Mouse (Mus musculus) cerebellum, adult 9-10 months (tissue): ENCODE measurements around the gene Dazap1.

ENCODE experiments used
- DNase-seq: peaks from one replicate; pipeline ENCODE4 v3.0.0; 2022

The Dazap1 gene

DNA sequence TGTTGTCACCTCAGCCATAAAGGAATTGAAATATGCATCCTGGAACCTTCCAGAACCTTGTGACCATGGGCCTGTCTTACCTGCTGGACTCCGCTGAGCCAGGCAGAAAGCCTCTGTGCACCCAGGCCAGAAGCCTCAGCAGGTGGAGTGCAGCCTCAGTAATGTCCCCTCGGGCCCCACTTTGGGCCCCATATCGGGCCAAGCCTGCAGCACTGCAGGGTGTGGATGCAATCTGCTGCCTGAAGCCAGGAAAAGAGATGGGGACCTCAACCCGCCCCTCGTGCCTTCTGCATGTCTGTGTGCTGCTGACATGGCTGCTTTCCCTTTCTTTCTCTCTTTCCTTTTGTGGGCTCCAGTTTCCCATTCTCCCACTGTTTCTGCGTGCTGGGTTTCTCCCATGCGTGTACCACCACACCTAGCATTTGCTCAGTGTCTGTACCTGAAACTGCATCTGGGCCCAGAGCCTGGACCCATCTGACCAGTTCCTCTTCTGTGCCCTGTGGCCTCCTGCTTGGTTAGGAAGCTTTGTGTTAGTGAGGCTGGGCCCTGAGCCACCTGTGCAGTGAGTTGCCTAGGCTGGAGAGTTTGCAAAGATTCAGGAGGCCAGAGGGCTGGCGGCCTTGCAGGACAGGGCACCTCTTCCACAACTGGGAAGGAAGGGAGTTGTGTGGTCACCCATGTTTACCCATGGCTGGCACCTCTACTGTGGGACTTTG lies 10.7 kb downstream of the Dazap1 start:
- no peak for DNase-seq

DNA sequence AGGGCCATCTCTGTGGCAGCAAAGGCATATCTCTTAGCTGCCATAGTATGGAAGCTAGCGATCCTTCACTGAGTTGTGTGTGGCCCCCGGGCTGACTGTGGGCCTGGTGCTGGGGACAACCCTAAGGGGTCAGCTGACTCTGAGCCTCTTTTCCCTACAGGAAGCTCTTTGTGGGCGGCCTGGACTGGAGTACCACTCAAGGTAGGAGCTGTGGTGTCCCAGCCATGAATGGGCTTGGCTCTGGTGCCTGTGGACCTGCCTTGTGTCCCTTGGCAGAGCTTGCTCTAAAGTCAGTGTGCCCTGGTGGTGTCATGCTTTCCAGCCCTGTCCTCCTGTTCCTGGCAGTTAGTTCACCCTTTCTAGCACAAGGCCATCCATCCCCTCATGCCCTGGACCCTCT lies 12.6 kb downstream of the Dazap1 start:
- no peak for DNase-seq

DNA sequence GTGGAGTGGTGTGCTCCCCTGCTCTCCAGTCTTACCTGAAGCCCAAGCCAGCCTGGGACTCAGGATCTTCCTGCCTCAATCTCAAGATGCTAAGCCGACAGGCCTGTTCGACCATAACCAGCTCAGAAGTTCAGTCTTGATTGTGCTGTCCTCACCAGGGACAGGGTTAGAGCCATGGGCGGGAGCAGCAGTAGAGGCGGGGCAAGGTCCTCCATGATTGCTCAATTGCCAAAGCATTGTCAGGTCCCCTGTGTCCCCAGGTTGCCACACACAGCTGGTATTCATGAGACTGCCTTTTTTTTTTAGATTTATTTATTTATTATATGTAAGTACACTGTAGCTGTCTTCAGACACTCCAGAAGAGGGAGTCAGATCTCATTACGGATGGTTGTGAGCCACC lies 15.0 kb downstream of the Dazap1 start:
- no peak for DNase-seq

DNA sequence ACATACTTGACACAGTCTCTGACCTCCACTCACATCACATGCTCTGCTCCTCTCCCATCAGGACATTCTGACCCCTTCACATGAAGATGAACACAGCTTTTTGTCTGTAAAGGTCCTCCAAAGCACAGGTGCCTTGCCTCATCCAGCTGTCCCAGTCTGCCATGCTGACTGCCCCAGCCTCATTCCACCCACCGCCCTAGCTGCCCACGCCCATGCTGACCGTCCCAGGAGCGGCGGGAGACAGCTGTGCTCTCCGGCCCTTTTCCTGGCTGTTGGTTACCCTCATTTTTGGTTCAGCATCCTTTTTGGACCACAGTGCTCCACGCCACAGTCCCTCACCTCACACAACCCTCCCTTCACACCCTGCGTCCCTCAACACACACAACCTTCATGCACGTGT lies 17.1 kb downstream of the Dazap1 start:
- no peak for DNase-seq

DNA sequence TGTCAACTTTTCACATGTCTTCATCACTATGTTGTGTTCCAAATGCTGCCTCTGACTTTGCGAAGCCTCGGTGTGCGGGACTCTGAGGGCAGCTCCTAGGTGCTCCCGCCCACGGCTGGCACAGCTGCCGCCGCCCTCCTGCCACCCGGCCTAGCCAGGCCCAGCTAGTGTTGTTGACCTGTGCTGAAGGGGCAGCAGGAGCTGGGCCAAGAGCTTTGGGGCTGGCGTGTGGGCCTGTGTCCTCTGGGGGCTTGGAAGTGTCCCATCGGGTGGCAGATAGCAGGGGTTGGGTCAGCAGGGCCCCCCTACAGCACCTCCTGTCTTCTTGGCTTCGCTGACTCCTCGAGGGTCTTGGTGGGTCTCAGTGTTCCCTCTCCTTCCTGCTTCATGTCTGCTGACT lies 18.0 kb downstream of the Dazap1 start:
- DNase-seq: no peak

DNA sequence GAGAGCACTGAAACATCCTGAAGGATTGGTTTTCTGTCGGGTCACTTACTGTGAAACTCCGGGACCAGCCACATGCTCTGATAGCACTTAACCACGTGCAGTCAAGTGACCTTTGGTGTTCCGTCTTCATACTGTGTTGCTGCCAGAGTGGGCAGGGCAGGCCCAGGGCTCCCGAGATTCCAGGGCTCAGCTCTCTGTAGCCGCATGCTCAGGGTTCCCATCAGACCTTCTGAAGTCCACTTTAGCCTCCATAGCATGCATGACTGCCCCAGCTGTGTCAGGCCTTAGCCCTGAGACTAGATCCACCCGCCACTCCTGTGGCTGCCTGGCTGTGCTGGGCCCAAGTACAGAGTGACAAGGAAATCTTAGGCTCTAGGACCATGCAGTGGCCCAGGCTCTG lies 20.0 kb downstream of the Dazap1 start:
- DNase-seq: no peak

DNA sequence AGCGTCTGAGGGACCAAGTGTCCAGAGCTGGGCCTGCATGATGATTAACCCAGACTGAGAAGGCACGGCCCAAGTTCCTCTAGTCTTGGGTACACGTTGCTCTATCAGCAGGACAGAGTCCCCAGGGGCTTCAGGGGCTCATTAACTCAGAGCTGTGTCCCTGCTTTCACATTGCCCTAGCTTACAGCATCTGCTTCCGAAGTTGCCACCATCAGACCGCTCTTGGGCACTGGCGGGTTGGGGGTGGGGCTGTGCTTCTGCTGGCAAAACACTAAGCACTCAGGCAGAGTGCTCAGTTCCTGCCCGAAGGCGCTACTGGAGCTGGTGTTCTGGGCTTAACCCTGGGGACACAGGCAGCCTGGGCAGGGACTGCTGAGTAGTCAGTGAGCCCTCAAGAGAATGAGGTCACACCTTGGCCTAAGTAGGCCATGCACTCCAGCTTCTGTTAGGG lies 20.7 kb downstream of the Dazap1 start:
- DNase-seq: no peak

DNA sequence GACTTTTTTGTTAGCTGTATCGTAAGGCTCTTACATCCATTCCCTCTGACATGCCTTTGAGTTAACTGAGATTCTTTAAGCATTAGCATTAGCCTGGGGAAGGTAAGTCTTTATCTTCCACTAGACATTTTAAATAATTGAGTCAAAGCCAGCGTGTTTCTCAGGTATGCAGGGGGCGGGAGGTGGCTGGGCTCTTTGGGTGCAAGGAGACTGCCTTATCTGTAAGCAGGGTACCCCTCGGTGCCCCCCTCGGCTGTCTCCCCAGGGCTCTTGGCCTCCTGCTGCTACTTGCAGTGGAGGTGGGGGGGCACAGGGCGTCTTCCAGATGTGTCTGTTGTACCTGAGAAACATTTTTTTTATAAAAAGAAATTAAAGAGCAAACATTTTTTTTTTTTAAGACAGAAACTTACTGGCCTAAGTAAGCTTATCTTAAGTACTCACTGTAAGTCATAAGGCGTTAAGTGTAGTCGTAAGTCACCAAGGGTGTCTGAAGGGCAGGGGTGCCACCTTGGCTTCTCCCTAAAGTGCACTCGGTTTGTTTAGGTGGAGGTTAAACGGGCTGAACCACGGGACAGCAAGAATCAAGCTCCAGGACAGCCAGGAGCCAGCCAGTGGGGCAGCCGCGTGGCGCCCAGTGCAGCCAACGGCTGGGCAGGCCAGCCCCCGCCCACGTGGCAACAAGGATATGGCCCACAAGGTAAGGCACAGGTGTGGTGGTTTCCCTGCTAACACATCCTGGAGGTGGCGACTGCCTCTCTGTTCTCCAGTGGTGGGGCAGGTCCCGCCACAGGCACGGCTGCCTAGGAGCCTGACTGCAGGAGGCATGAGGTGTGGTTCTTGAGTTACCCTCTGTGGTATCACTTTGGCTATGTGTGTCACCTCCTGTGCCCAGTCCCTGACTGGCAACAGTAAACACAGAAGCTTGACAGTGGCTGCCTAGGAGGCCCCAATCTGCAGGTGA lies 21.5 kb downstream of the Dazap1 start:
- DNase-seq: no peak

DNA sequence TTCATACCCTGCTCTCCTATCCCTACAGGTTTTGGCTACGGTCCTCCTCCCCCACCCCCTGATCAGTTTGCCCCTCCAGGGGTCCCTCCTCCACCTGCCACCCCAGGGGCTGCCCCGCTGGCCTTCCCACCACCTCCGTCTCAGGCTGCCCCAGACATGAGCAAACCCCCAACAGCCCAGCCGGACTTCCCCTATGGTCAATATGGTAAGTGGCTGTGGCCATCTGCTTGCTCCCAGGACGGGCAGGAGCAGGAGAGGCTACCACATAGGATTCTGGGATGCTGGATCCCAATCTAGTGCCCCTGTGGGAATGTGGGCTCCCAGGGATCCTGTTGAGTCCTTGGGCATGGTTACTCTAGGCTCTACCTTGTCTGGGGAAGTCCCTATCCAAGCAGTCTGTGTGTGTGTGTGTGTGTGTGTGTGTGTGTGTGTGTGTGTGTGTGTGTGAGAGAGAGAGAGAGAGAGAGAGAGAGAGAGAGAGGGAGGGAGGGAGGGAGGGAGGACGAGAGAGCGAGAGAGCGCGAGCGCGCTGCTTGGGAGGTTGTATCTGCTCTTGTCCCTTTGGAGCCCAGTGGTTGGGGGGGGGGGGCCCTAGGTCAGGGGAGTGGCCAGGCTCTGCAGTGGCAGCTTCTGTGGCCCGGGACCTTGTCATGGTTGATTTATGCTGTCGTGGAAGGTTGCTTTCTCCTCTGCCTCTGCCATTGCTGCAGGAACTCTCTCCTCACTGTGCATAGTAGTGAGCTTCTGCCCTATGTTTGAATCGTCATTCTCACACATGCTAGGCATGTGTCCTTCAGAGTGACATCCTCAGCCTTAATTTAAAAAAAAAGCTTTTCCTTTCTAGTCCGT lies 24.2 kb downstream of the Dazap1 start:
- DNase-seq: no peak

DNA sequence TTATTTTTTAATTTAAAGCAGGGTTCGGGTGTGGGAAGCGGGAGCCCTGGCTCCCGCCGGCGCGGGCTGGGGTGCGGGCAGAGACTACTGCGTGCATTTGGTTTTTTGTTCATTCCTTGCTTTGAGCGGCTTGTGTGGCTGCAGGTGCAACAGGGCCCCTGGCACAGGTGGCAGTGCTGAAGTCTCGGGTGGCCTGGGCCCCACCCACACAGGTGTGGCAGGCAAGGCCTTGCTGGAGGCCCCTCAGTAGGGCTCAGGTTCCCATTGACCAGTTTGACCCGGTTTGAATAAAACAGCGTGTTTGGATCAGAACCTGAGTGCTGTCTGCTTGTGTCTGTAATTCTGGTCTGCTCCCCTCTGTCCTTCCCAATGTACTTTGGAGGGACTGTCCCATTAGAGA lies 26.8 kb downstream of the Dazap1 start:
- no peak for DNase-seq

DNA sequence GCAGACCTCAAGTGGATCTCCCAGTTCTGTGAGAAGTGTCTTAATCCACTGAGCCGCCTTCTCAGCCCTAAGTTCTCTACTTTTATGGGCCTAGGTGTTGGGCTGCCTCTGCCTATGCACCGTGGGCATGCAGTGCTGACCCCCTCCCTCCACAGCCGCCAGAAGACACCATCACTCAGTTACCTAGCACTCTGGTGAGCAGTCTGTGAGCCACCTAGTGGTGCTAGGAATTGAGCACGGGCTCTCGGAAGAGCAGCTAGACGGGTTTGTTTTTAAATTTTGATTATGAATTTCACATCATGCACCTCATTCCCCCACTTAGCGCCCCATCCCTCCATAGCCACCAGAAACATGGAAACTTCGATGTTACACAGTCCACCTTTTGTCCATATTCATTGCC lies 27.4 kb downstream of the Dazap1 start:
- no peak for DNase-seq

DNA sequence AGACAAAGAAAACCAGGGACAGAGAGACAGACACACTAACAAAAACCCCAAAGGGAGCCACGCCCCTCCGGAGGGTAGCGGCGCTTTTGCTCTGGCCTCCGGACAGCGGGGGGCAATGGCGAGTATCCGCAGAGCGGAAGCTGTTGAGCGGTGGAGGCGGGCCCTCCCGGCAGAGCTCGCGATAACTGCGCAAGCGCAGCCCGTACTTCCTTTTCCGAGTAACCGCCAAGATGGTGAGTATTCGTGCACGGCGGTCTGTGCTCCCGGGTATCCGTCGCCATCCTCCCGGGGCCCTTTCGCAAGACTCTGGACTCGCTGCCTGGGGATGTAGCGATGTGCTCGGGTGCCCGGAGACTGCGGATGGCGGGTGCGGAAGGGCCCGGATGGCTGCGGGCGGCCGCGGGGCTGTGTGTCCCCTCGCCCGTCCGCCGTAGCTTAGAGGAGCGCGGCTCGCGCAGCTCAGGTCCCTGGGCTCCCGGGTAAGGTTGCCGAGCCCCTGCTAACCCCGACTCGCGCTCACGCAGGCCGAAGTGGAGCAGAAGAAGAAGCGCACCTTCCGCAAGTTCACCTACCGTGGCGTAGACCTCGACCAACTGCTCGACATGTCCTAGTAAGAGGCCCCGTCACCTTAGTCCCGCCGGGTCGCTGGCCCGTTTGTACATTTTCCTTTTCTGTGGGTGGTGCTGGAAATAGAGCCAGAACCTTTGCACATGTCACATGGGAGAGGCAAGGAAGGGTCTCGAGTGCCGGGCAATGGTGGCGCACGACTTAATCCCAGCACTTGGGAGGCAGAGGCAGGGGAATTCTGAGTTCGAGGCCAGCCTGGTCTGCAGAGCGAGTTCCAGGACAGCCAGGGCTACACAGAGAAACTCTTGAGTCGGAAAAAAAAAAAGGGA lies 31.2 kb downstream of the Dazap1 start, which contains the start of gene Rps15:
Gene Rps15 (plus strand): TSS at position 203 of the 896 bp plus-strand sequence.
- DNase-seq: peak; percentile 94

DNA sequence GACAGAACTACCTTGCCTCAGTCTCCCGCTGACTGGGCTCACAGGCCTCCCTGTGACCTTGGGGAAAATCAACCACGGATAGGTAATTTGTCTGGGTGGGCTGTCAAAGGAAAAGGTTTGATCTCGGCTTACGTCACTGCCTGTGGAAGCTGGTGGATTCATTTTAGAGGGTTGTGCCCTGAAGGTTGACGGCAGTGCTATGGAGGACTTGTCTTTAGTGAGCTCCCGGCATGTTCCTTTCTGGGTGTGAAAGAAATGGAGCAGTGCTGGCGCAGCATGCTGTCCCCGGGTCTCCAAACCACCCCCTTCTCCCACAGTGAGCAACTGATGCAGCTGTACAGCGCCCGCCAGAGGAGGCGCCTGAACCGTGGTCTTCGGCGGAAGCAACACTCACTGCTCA lies 32.0 kb downstream of the Dazap1 start:
- DNase-seq: no peak

DNA sequence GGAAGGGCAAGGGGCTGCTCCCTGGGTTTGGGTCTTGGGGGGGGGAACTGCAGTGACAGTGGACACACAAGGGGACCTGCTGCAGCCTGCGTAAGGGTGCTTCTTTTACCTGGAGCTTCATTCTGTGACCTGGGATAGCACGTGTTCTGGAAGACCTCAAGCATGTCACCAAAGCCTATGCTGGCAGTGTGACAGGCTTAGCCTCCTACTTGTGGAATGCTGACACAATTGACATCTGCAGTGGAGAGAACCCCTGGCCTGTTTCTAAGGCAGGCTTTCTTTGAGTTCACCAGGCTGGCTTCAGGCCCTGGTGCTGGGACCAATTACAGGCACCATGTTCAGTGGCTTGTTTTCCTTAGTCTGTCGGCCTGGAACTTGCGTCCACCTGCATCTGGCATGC lies 33.0 kb downstream of the Dazap1 start:
- no peak for DNase-seq

DNA sequence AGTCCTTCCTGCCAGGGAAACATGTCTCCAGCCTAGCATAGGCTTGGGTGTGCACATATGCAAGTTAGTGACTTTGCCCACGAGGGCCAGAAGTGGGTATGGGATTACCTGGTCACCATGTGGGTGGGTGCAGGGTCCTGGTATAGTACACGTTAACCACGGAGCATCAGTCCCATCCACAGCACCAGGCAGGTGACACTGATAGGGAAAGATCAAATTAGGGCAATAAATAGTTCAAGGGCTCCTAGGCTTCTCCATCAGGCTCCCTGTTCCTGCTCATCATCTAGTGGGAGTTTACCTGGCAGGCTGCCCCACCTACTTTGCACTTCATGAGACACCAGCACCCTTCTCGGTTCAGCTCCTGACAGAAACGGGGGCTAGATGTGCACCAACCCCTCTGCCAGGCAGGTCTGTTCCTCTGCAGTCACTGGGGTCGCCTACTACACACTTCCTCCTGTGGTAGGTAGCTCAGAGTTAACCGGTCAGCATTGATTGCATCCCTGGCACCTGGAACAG lies 33.6 kb downstream of the Dazap1 start:
- DNase-seq: peak; percentile 73

DNA sequence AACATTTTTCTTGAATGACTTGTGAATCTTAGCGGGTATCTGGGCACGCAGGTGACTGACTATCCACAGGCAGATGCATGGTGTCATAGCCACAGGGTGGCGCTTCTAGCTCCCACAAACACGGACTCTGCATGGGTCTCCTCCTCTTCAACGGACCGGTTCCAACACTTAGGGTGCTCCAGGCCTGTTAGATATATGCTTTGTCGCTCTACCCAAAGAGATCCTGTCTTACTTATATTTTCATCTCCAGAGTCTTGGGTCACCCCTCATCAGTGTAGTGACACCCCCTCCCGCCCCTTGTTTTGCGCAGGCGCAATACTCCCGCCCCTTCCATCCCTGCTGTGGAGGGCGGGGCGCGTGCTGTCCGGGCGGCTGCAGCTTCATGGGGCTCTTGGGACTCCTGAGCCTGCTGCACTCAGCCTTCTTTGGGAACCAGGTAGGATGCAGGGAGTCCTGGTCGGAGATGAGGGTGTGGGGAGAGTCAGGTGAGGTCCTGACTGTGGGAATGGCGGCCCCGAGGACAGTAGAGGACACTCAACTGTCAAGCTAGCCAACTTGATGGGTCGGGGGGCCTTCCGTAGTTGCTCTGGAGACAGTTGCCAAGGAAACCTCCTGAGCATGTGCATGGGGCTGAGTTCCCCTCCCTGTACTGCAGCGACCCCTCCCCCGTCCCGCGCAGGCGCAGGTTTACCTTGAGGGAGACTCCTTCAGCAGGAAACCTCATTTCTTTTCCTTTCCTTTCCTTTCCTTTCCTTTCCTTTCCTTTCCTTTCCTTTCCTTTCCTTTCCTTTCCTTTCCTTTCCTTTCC lies 34.5 kb downstream of the Dazap1 start, which contains the start of gene Apc2:
Gene Apc2 (plus strand): TSS at position 360 of the 808 bp plus-strand sequence.
- DNase-seq: peak; percentile 88

DNA sequence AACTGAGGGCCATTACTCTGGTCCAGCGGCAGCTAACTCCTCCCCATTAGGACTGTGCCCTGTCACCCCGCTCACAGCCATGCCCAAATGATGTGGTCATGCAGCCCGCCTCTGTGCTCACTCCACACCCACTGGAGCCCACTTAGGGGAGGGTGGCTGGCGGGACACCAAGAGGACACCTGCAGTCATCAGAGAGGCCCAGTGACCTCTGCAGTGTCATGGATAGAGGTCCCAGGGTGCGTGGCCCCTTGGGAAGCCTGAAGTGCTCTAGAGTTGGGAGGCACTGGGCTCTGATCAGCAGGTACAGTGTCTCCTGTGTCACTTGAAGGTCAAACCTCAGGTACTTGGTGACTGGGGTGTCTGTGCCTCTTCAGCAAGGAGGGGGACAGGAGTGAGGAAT lies 35.5 kb downstream of the Dazap1 start:
- peak; percentile 73 for DNase-seq

DNA sequence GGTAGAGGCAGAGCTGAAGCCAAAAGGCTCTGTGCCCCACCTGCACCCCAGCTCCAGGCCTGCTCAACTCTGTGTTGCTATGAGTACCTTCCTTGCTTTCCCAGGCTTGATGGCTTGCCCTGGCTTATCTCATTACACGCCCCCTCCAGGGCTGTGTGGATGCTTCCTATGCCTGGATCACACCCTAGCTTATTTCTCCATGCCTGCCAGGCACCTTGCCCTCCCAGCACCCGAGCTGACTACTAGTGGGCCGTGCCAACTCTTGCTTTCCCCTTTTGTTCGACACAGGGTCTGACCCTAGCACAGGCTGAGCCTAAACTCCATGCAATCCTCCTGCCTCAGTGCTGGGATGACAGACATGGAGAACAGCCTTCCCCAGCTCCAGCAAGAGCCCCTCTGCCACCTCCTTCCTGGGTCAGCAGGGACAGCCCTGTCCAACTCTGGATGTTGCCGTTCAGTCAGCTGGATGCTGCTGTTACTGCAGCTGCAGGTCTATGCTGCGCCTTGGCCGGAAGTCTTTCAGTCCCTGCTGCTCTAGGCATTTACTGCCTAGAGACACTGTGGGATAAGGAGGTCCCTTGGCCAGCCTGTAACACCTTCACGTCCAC lies 36.3 kb downstream of the Dazap1 start:
- DNase-seq: peak; percentile 72

DNA sequence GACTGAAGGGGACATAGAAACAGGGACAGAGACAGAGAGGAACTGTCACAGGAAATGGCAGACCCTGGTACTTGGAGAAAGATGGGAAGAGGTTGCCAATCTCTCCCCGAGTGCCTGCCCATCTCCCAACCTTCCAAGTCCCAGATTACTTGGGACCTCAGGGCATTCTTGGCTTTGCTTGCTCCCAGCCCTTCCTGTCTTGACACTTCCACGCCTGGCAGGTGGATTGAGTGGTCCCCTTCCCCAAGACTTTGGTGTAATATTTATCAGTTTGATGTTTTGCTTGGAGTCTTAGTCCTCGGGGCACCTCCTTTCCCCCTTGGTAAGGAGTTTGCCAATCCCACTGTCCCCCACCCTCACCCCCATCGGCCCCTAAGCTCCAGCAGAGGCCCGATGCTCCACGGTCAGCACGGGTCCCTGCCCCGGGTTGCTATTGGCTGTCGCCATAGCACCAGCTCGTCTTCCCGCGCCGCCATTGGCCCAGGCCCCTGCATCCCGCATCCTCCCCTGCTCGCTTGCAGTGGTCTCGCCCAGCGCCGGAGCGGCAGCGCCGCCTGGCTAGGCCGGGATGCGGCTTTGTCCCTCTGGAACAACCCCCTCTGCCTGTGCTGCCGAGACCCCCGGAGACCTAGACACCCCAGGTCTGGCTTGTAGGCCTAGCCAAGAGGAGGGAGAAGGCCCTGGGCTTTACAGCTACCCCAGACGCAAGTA lies 37.4 kb downstream of the Dazap1 start:
- DNase-seq: peak; percentile 92

DNA sequence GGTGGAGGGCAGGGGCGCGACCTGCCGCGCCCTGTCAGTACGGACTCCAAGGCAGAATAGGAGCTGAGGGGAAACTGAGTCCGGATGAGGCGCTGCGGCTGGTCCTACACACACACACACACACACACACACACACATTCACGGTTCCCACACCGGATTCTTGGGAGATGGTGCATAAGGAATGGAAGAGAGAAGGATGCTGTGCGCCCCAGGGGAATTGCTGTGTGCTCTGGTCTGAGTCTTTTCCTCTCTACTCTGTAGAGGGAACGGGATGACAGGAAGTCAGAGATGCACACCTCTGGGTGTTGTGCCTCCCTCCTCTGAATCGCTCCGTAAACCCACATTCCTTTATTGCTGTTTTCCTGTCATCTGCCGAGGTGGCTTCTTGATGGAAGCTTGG lies 38.0 kb downstream of the Dazap1 start:
- no peak for DNase-seq
